Mouse (Mus musculus): ENCODE measurements around the gene Vmn2r22.
"Not testable (repeated sequence)": the region's sequence is repeated elsewhere in the genome, so short reads cannot be mapped to it uniquely, and the experiment has no call there.

Vmn2r22 gene

DNA sequence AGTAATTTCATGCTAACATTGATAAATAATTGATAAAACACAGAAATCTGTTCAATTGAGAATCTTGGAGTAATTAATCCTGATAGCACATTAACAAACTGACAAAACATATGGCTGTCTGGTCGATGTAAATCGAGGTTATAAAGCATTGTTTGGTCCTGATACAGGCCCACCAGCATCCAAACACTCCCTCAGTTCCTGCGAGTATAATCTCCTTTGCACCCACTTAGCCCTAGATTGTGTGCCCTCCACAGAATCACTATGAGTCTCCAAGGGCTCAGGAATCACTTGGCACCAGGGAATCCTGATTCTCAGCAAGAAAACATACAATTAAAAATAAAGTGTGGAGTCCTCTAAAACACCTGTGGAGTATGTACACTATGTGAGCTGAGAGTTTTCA is at the start of gene Vmn2r22:
TSS of gene Vmn2r22 (minus strand) at position 101 of the 400 bp plus-strand sequence.
- DNase-seq (ENCODE audit: extremely low read depth, low read depth, low spot score), result not testable (repeated sequence)

DNA sequence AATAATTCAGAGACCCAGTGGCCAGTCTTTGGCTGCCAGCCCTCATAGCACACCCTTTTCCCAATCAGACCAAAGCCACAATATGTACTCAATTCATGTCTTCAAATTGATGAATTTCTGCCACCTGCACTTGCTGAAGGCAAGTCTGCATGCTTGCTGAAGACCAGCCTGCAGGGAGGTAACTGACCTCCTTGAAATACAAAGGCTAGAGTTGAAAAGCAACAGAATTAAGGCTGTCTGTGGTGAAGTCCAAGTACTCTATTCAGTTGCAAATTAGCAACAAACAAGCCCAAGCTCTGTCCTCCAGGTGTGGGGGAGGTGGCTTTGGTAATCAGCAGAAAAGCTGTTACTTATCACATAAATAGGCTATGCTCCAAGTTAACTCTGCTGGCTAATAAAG is 46.7 kb upstream of the Vmn2r22 start:
- no peak for DNase-seq (ENCODE audit: extremely low read depth, low read depth, low spot score)

GRCm38 (mm10) chr6:123696639-123697038 is 46.1 kb upstream of the Vmn2r22 start:
- not testable (repeated sequence) for DNase-seq (ENCODE audit: extremely low read depth, low read depth, low spot score)

- no peak for DNase-seq (ENCODE audit: extremely low read depth, low read depth, low spot score)
Observed at GRCm38 (mm10) chr6:123657040-123657439, 6.5 kb upstream of the Vmn2r22 start.

- not testable (repeated sequence) for DNase-seq (ENCODE audit: extremely low read depth, low read depth, low spot score)
Observed at GRCm38 (mm10) chr6:123639394-123639793, 11.1 kb downstream of the Vmn2r22 start.

DNA sequence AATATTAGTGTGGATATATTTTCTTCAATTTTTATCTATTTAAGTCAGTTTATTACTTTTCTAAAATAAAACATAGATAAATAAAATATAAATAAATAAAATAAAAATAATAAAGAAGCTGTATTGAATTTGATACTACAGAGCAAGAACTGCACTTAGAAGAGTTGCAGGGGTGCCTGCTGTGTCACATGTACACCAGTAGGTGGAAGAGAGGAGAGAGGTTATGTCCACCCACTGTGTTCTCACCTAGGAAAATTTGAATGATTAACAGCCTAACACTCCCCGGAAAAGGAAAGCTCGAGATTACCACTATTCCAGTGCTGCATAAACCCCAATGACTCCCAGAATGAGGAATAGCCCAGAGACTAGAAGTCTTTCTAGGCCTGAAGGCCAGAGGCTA is 26.7 kb downstream of the Vmn2r22 start:
- not testable (repeated sequence) for DNase-seq (ENCODE audit: extremely low read depth, low read depth, low spot score)

DNA sequence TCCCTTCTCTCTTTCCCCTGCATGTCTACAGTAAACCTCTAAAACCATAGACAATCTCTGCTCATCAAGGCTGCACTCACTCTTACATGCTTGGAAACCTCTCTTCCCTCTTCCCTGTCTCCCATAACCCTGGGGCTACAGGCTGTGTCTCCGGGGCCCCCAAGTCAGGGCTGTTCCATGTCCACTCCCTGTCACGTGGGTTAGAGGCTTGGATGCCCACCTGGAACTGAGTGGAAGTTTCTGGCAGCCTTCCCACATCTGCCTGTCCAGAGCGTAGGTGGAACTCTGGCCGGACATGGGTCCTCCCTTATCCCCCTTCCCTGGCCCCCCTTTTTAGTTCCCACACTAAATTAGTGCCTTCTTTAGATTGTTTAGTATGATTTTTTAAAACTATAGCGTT is 62.2 kb downstream of the Vmn2r22 start:
- DNase-seq (ENCODE audit: extremely low read depth, low read depth, low spot score), result not testable (repeated sequence)

DNA sequence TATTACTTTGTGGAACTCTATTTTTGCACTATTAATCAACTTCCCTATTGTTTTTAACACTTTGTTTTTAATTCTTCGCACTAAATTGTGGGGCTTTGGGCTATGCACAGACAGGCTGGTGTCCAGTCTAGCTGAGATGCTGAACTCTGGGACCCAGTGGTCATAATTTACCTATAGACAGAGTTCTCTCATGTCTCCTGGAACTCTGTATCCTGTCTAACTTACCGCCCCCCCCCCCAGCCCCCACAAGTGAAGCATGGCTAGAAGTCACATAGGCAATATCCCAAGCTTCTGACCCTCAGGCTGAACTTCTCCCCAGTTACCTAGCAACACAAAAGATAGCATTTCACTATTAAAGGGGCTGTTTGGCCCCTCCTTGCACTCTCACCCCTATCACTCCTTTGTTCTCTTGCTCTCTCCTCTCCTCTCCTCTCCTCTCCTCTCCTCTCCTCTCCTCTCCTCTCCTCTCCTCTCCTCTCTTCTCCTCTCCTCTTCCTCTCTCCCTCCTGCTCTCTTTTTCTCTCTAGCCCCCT is 62.7 kb downstream of the Vmn2r22 start:
- DNase-seq (ENCODE audit: extremely low read depth, low read depth, low spot score), result not testable (repeated sequence)

GRCm38 (mm10) chr6:123583988-123584387 is 66.5 kb downstream of the Vmn2r22 start:
- not testable (repeated sequence) for DNase-seq (ENCODE audit: extremely low read depth, low read depth, low spot score)

DNA sequence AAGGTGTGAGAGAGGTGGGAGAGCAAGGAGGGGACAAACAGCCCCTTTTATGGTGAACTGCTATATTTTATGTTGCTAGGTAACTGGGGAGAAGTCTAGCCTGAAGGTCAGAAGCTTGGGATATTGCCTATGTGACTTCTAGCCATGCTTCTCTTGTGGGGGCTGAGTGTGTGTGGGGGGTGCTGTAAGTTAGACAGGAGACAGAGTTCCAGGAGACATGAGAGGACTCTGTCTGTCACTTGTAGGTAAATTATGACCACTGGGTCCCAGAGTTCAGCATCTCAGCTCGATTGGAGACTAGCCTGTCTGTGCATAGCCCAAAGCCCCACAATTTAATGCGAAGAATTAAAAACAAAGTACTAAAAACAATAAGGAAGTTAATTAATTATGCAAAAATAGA is 75.8 kb downstream of the Vmn2r22 start:
- not testable (repeated sequence) for DNase-seq (ENCODE audit: extremely low read depth, low read depth, low spot score)
